Mouse (Mus musculus): Measurements from ENCODE around the gene Mvb12b.

Gene Mvb12b

DNA sequence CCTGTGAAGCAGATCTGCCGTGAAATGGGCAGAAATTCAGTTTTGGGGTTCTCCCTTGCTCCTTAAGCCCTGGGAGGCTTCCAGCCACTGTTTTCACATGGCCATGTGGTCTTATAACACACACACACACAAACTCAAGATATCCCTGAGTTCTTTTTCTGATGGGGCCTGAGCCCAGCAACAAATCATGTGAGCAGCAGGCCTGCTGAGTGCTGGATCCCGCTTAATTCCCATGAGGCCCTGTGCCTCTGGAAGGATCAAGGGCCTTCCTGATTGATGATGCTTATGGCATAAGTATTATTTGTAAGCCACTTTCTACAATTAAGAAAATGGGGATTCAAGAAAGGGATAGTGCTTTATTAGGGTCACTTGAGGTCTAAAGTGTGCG is 2.5 kb downstream of the Mvb12b start:
- DNase-seq (ENCODE audit: low spot score), result no peak

DNA sequence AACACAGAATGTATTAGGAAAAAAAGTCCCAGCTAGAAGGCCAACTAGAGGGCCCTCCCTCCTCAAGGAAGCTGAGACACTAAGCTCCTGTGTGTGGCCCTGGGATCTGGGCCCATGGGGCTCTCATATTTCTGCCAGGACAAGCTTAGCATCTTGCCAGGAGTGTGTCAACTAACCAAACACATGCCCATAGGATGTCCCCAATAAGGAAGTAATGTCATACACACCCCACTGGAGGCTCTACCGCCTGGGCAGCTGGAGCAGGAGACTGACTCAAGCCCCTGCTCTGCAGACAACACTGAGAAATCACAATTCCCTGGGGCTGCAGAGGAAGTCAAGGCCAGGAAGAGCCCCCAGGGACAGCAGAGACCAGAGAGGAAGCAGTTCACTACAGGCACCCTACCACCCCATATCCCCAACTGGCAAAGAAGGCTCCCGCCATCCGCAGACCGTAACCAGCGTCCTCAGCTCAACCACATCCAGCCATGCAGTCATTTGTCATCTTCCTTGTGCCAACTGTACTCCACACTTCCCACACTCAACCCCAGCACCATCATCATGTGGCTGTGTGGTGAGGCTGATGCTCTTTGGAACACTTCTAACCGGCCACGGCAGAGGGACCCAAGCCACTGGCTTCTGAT is 3.0 kb downstream of the Mvb12b start:
- DNase-seq (ENCODE audit: low spot score), result no peak

- DNase-seq (ENCODE audit: low spot score), result no peak
These were observed 8.5 kb downstream of the Mvb12b start for GRCm38 (mm10) chr2:33879223-33879622.

GRCm38 (mm10) chr2:33878437-33878836 is 9.3 kb downstream of the Mvb12b start:
- DNase-seq (ENCODE audit: low spot score), result no peak

GRCm38 (mm10) chr2:33877663-33878360 is 9.9 kb downstream of the Mvb12b start:
- no peak for DNase-seq (ENCODE audit: low spot score)

GRCm38 (mm10) chr2:33876529-33877290 is 11.0 kb downstream of the Mvb12b start:
- DNase-seq (ENCODE audit: low spot score), result peak; percentile 56

- no peak for DNase-seq (ENCODE audit: low spot score)
These were observed 12.2 kb downstream of the Mvb12b start for GRCm38 (mm10) chr2:33875594-33875993.

- no peak for DNase-seq (ENCODE audit: low spot score)
These were observed 12.7 kb downstream of the Mvb12b start for GRCm38 (mm10) chr2:33874856-33875576.

GRCm38 (mm10) chr2:33874367-33874766 is 13.4 kb downstream of the Mvb12b start:
- DNase-seq (ENCODE audit: low spot score), result no peak

DNA sequence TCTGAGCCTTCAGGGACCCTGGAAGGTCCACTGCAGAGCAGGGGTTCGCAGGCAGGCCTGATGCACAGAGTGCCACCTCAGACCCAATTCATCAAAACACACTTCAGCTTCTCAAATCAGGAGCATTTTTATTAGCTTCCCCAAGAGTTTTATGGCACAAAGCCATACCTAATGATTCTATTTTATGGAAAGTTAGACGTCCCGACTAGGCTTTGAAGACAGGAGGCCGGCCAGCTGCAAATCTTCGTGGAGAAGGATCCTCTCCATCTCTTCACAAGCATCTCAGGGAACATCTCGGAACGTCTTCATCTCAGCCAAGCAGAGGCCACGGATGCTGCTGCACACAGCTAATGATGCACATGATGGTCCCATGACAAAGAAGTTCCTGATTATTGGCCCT is 14.2 kb downstream of the Mvb12b start:
- no peak for DNase-seq (ENCODE audit: low spot score)

- DNase-seq (ENCODE audit: low spot score), result no peak
These were observed 14.9 kb downstream of the Mvb12b start for GRCm38 (mm10) chr2:33872841-33873271.

GRCm38 (mm10) chr2:33871181-33871520 is 16.6 kb downstream of the Mvb12b start:
- no peak for DNase-seq (ENCODE audit: low spot score)

DNA sequence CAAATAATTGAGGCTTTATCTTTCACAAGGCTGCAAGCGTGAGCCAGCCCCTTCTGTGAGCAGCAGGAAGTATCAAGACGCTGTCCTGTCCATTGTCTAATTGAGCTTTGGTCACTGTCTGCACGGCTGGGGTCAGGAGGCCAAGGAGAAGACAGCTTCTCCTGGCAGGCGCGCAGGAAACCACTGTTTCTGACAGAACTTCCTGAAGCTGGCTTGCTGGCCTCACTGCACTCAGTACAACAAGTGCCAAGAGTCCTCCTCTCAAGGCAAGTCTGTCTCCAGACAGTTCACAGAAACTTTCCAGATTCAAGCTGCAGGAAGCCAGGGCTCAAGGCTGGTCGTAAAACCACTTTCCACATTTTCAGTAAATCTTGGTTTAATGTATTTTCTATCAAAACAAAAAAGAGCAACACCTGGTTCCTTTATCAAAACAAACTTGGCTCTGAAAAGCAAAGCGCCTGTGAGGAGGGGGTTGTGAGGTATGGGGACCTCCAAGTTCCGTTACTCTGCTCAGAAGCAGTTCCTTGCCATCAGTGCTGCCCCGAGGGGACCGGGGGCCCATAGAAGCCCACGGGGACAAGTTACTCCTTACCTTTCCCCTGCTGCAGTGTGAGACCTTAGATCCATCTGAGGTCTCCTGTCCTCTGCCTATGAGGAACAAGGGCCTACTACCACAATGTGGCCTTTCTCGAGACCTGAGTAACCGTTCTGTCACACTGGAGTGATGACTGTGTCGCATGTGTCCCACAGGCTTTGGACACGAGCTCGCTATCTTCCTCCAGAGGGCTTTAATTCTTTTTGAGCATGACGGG is 17.2 kb downstream of the Mvb12b start:
- peak; percentile 56 for DNase-seq (ENCODE audit: low spot score)

GRCm38 (mm10) chr2:33869689-33870343 is 17.9 kb downstream of the Mvb12b start:
- DNase-seq (ENCODE audit: low spot score), result no peak

GRCm38 (mm10) chr2:33868996-33869688 is 18.6 kb downstream of the Mvb12b start:
- DNase-seq (ENCODE audit: low spot score), result no peak

- DNase-seq (ENCODE audit: low spot score), result no peak
These were observed 19.4 kb downstream of the Mvb12b start for GRCm38 (mm10) chr2:33868322-33868721.

DNA sequence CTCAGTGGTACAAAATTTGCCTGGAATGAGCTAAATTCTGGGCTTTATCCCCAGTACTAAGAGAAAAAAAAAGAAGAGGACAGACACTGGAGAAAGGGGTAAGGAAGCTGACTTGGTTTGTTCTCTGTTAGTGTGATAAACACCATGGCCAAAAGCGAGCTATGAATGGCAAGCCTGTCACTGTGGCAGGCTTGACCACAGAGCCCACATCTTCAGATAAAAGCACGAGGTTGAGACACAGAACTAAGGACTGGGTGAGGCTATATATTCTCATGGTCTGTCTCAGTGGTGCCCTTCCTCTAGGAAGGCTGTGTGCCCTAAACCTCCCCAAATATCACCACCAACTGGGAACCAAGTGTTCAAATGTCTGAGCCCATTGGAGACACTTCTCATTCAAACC is 31.0 kb downstream of the Mvb12b start:
- DNase-seq (ENCODE audit: low spot score), result no peak

GRCm38 (mm10) chr2:33853011-33853976 is 34.5 kb downstream of the Mvb12b start:
- no peak for DNase-seq (ENCODE audit: low spot score)

DNA sequence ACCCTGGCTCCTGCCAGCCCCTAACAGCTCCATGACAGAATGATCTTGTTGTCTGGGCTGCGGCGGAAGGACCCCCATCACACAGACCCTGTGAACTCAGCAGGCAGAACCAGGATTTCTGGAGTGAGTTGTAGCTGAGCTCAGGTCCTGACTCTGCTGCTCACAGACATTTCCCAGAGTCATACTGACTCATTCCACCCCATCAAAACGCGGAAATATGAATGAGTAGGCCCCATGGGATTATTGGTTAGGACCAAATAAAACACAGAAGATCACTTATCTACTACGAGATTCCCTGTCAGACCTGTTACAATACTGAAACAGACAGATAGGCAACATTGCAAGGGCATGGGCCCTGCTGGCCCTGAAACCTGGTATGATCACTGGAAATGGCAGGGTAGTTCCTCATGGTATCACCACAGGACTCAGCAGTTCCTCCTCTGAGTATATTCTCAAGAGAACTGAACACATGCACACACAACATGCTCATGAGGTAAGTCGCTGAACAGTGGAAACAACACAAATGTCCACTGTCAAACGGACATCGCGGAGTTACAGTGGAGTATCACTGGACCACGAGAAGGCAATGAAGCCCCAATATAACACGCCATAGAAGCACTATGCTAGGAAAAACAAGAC is 40.4 kb downstream of the Mvb12b start:
- DNase-seq (ENCODE audit: low spot score), result no peak

Measured in ovary, adult 18-20 months (tissue).